Mouse (Mus musculus) MEL (cell line): ENCODE results near the gene Yif1a. TPM values are rescaled to one million over a fixed set of nuclear protein-coding genes. Genes with fewer than 3 reads are reported as not detected.
A peak's percentile ranks its signal among the peaks of the same experiment; 100 is the strongest.

Source experiments
- DNase-seq: peaks from one replicate; pipeline ENCODE4 v3.0.0; 2011; ENCODE audit warnings: low read depth, low spot score
- H3K27ac ChIP-seq: 2 replicates; pipeline ENCODE4 v1.5.1; 2012; ENCODE audit warnings: low read depth, mild to moderate bottlenecking, control low read depth, low read length, moderate library complexity; ENCODE audit not compliant: control insufficient read depth
- H3K27me3 ChIP-seq, 2 experiments: fragments of 150-350 bp in 1 of 2; sonication (generic) in 1 of 2; 2 replicates each; pipeline ENCODE4 v1.6.1; 2012; ENCODE audit warnings: low read length in 2 of 2, mild to moderate bottlenecking in 2 of 2, improper control_type of control experiment in 1 of 2, moderate library complexity in 1 of 2; ENCODE audit not compliant: insufficient read depth in 2 of 2, control insufficient read depth in 1 of 2
- H3K36me3 ChIP-seq, 2 experiments: 2 replicates each; pipeline ENCODE4 v1.6.1; 2012 to 2014; ENCODE audit warnings: low read length in 2 of 2, improper control_type of control experiment in 1 of 2, inconsistent platforms in 1 of 2, mild to moderate bottlenecking in 1 of 2; ENCODE audit not compliant: insufficient read depth in 2 of 2, control insufficient read depth in 1 of 2
- H3K4me1 ChIP-seq, 2 experiments: fragments of 150-350 bp in 1 of 2; sonication (generic) in 1 of 2; 2 replicates each; pipeline ENCODE4 v1.6.1; 2012; ENCODE audit warnings: low read length in 2 of 2, improper control_type of control experiment in 1 of 2, mild to moderate bottlenecking in 1 of 2; ENCODE audit not compliant: insufficient read depth in 2 of 2, control insufficient read depth in 1 of 2
- H3K4me3 ChIP-seq, 2 experiments: fragments of 150-350 bp in 1 of 2; sonication (generic) in 1 of 2; 2 replicates each; pipeline ENCODE4 v1.5.1; 2012; ENCODE audit warnings: low read depth in 2 of 2, low read length in 2 of 2, mild to moderate bottlenecking in 2 of 2, moderate library complexity in 2 of 2, control low read depth in 1 of 2, improper control_type of control experiment in 1 of 2; ENCODE audit not compliant: control insufficient read depth in 1 of 2, insufficient read depth in 1 of 2
- H3K79me2 ChIP-seq: 2 replicates; pipeline ENCODE4 v1.6.1; 2012; ENCODE audit warnings: mild to moderate bottlenecking, low read length, moderate library complexity; ENCODE audit not compliant: control insufficient read depth, poor library complexity, insufficient read depth
- H3K9ac ChIP-seq: 2 replicates; pipeline ENCODE4 v1.6.1; 2012; ENCODE audit warnings: low read depth, mild to moderate bottlenecking, control low read depth, low read length, moderate library complexity; ENCODE audit not compliant: control insufficient read depth, poor library complexity, severe bottlenecking
- H3K9me3 ChIP-seq: fragments of 150-350 bp; sonication (generic); replicated peaks from 2 replicates; pipeline ENCODE4 v1.6.1; 2012; ENCODE audit warnings: mild to moderate bottlenecking, low read length, improper control_type of control experiment, moderate library complexity; ENCODE audit not compliant: insufficient read depth
- CHD2 ChIP-seq: IDR thresholded peaks from 2 replicates; pipeline ENCODE4 v1.6.1; 2011; ENCODE audit warnings: low read length, improper control_type of control experiment
- CTCF ChIP-seq, 3 experiments: IDR thresholded peaks in 2 of 3; conservative IDR thresholded peaks in 1 of 3; 2 replicates each; pipeline ENCODE4 v1.5.1; 2011 to 2012; ENCODE audit warnings: low read length in 3 of 3, low read depth in 2 of 3, mild to moderate bottlenecking in 2 of 3, improper control_type of control experiment in 1 of 3, inconsistent platforms in 1 of 3, mixed read lengths in 1 of 3, moderate library complexity in 1 of 3; ENCODE audit not compliant: control insufficient read depth in 1 of 3, insufficient read depth in 1 of 3, poor library complexity in 1 of 3, severe bottlenecking in 1 of 3
- MAZ ChIP-seq: IDR thresholded peaks from 2 replicates; pipeline ENCODE4 v1.6.1; 2012; ENCODE audit warnings: low read depth, mild to moderate bottlenecking, inconsistent platforms, low read length, improper control_type of control experiment
- MXI1 ChIP-seq: IDR thresholded peaks from 2 replicates; pipeline ENCODE4 v1.6.1; 2011; ENCODE audit warnings: mild to moderate bottlenecking, low read depth, low read length, improper control_type of control experiment
- MYC ChIP-seq: IDR thresholded peaks from 2 replicates; pipeline ENCODE4 v1.6.1; 2011; ENCODE audit warnings: low read depth, mild to moderate bottlenecking, low read length, improper control_type of control experiment, moderate library complexity
- POLR2A ChIP-seq, 2 experiments: IDR thresholded peaks; 2 replicates each; pipeline ENCODE4 v1.6.1; 2011 to 2012; ENCODE audit warnings: low read length in 2 of 2, mild to moderate bottlenecking in 2 of 2, control low read depth in 1 of 2, improper control_type of control experiment in 1 of 2, low read depth in 1 of 2, moderate library complexity in 1 of 2; ENCODE audit not compliant: control insufficient read depth in 1 of 2, insufficient read depth in 1 of 2, poor library complexity in 1 of 2
- POLR2AphosphoS2 ChIP-seq: IDR thresholded peaks from 2 replicates; pipeline ENCODE4 v1.6.1; 2011; ENCODE audit warnings: low read length, improper control_type of control experiment
- SIN3A ChIP-seq: IDR thresholded peaks from 2 replicates; pipeline ENCODE4 v1.6.1; 2012; ENCODE audit warnings: low read length, improper control_type of control experiment, inconsistent platforms
- TAL1 ChIP-seq: IDR thresholded peaks from 2 replicates; pipeline ENCODE4 v1.6.1; 2012; ENCODE audit warnings: mild to moderate bottlenecking, inconsistent platforms, low read length, moderate library complexity, mixed read lengths
- TBP ChIP-seq: IDR thresholded peaks from 2 replicates; pipeline ENCODE4 v1.8.0; 2011; ENCODE audit warnings: low read depth, low read length, improper control_type of control experiment
- USF2 ChIP-seq, 2 experiments: IDR thresholded peaks; 2 replicates each; pipeline ENCODE4 v1.6.1; 2011 to 2012; ENCODE audit warnings: improper control_type of control experiment in 2 of 2, low read length in 2 of 2, borderline replicate concordance in 1 of 2, inconsistent platforms in 1 of 2, low read depth in 1 of 2, mild to moderate bottlenecking in 1 of 2; ENCODE audit not compliant: insufficient read depth in 1 of 2
- ZC3H11A ChIP-seq: IDR thresholded peaks from 2 replicates; pipeline ENCODE4 v1.6.1; 2012; ENCODE audit warnings: low read depth, mild to moderate bottlenecking, inconsistent platforms, low read length, improper control_type of control experiment
- ZMIZ1 ChIP-seq: IDR thresholded peaks from 2 replicates; pipeline ENCODE4 v1.6.1; 2012; ENCODE audit warnings: low read depth, mild to moderate bottlenecking, inconsistent platforms, low read length, improper control_type of control experiment, moderate library complexity
- polyA plus RNA-seq, 2 experiments: library from polyadenylated mRNA; stranded (reverse) in 1 of 2; unstranded in 1 of 2; fragments of >175 nt in 1 of 2; fragments of >200 nt in 1 of 2; gene quantifications; 2 replicates each; pipeline versions ENCODE4 v1.2.1 to v1.2.4; 2012; ENCODE audit warnings: low replicate concordance in 2 of 2, low read depth in 1 of 2; ENCODE audit not compliant: insufficient read length in 2 of 2, insufficient read depth in 1 of 2, missing spikeins in 1 of 2
- total RNA-seq: library from RNA; depleted of rRNA; stranded (reverse); fragments of 300-350 nt; gene quantifications from 2 replicates; pipeline ENCODE4 v1.2.3, GENCODE M21; 2012

Yif1a gene
- total and polyA plus RNA-seq, 3 experiments = 54.0 to 64.3 TPM; not detected in 1

- H3K27me3 ChIP-seq = no peaks in the 10 kb centered on the region
Observed at GRCm38 (mm10) chr19:5097521-5098362, 9.4 kb downstream of the Yif1a start.

DNA sequence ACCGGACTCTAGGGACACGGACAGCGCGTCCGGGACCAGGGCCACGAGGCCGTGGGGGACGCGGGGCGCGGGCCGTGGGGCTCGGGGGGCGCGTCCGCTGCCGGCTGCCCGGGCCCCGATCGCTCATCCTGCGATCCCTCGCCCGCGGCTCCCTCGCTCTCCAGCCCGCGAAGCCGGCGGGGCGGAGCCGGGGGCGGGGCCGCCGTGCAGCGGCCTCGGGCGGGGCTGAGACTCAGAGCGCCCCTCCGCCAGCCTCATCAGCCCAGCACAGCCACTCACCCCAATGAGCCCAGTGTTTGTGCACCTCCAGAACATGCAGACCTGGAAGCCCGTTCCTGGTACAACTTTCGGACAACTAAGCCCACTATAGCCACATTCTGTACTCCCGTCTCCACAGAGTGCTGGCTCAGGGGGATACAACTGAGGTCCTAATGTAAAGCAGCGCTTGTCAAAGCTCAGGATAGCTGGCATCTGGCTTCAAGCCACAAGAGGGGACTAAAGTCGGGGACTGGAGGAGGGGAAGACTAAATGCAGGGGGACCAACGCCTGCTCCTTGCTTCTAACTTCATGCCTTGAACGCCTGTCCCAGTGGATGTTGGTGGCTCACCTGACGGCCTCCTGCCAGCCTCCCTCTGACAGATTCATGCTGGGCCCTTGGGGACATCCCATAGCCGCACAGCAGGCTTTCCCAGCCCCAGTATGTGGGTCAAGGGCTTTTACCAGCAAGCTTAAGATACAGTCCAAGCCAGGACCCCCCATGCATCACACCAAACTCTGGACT, 10.2 kb downstream of the Yif1a start, which contains the start of gene Cnih2:
Gene Cnih2 (minus strand): TSS at position 159 of the 781 bp plus-strand sequence.
- DNase-seq = peak; percentile 61
- peak within 1 kb of the TSS; percentile 61 for H3K9ac ChIP-seq
- peak within 1 kb of the TSS in 1 of 2 experiments; percentile 3; a peak in 1 of 4 replicates for H3K4me3 ChIP-seq
- H3K79me2 ChIP-seq = no peaks in the 10 kb centered on the region
- peaks cover 0 to 12% of the 10 kb centered on the region in 2 experiments; a peak in 2 of 4 replicates for H3K4me1 ChIP-seq
- H3K9me3 ChIP-seq = no peaks in the 10 kb centered on the region
- H3K27me3 ChIP-seq = no peaks in the 10 kb centered on the region
- TF ChIP-seq CHD2 (no peak), TAL1 (no peak), MYC (no peak), POLR2A (IDR thresholded peaks at IDR 0.05; ENCODE audit: control insufficient read depth in 1 of 2, insufficient read depth in 1 of 2, low read depth in 1 of 2, low read length in 2 of 2, poor library complexity in 1 of 2) (peak in 1 of 2 experiments; percentile 21; a peak in 1 of 4 replicates), POLR2AphosphoS2 (peak; percentile 54; the same call in 1 of the 2 replicates), ZMIZ1 (0 out of 2 replicates have a peak, but pooled peaks have one; percentile 6), USF2 (IDR thresholded peaks at IDR 0.05; ENCODE audit: borderline replicate concordance in 1 of 2, insufficient read depth in 1 of 2, low read depth in 1 of 2, low read length in 2 of 2) (no peak), SIN3A (no peak), MXI1 (no peak), TBP (no peak), ZC3H11A (no peak)
- H3K27ac ChIP-seq = no peak within 1 kb of the TSS
- peaks cover 0 to 4% of the 10 kb centered on the region in 2 experiments; a peak in 2 of 4 replicates for H3K36me3 ChIP-seq

More at GRCm38 (mm10) chr19:5097521-5098362, 9.4 kb downstream of the Yif1a start:
- Histone ChIP-seq H3K4me3 (peak overlapping the region in 1 of 2 experiments; percentile 3; a peak in 1 of 4 replicates), H3K4me1 (peaks cover 0 to 14% of the 10 kb centered on the region in 2 experiments; a peak in 2 of 4 replicates), H3K9me3 (no peaks in the 10 kb centered on the region), H3K9ac (peak overlapping the region; percentile 61), H3K79me2 (no peaks in the 10 kb centered on the region), H3K36me3 (peaks cover 0 to 4% of the 10 kb centered on the region in 2 experiments; a peak in 2 of 4 replicates), H3K27ac (no peak overlapping the region)
- TF ChIP-seq MAZ (0 out of 2 replicates have a peak, but pooled peaks have one; percentile 27), CTCF (IDR thresholded peaks at IDR 0.05 in 2 of 3, conservative IDR thresholded peaks at IDR 0.05 in 1 of 3; ENCODE audit: control insufficient read depth in 1 of 3, insufficient read depth in 1 of 3, low read depth in 2 of 3, low read length in 3 of 3, poor library complexity in 1 of 3, severe bottlenecking in 1 of 3) (no peak)
- no peak for DNase-seq
